Mouse (Mus musculus): ENCODE data around the gene Prr12.

The Prr12 gene

DNA sequence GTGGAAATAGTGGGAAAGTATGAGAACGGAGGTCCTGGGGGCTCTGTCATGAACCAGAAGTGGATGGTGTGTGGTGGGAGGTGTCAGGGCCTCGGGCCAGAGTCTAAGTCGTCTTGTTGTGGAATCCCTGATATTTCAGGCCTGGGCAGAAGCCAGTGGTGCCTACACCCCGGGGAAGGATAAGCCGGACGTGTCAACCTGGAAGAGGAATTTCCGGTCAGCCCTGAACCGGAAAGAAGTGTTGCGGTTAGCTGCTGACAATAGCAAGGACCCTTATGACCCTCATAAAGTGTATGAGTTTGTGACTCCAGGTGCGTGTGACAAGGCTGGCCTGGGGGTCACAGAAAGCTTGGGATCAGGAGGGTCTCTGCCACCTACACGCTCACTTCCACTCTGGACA is 52.9 kb downstream of the Prr12 start:
- WGBS, result 52% methylated on average over 11 of the region's 11 CpGs

GRCm38 (mm10) chr7:44998501-44998955 is 54.2 kb downstream of the Prr12 start, which contains the start of gene Bcl2l12:
Gene Bcl2l12, minus strand, starts transcription at chr7:44998712.
- 2% methylated on average over 18 of the region's 18 CpGs for WGBS

- 3% methylated on average over 15 of the region's 15 CpGs for WGBS
These were observed 54.7 kb downstream of the Prr12 start for GRCm38 (mm10) chr7:44997940-44998428.

GRCm38 (mm10) chr7:44997231-44997939 is 55.3 kb downstream of the Prr12 start, which contains the start of gene Irf3:
Gene Irf3, plus strand, starts transcription at chr7:44997648.
- under 1% methylated on average over 43 of the region's 43 CpGs for WGBS

- WGBS, result 16% methylated on average over 10 of the region's 10 CpGs
These were observed 56.0 kb downstream of the Prr12 start for GRCm38 (mm10) chr7:44996672-44997071.

- under 1% methylated on average over 29 of the region's 29 CpGs for WGBS
These were observed 65.6 kb downstream of the Prr12 start for GRCm38 (mm10) chr7:44986879-44987718.

GRCm38 (mm10) chr7:44986192-44986878 is 66.3 kb downstream of the Prr12 start, which contains the start of gene Prmt1:
Gene Prmt1, minus strand, starts transcription at chr7:44986568.
- 2% methylated on average over 42 of the region's 42 CpGs for WGBS

DNA sequence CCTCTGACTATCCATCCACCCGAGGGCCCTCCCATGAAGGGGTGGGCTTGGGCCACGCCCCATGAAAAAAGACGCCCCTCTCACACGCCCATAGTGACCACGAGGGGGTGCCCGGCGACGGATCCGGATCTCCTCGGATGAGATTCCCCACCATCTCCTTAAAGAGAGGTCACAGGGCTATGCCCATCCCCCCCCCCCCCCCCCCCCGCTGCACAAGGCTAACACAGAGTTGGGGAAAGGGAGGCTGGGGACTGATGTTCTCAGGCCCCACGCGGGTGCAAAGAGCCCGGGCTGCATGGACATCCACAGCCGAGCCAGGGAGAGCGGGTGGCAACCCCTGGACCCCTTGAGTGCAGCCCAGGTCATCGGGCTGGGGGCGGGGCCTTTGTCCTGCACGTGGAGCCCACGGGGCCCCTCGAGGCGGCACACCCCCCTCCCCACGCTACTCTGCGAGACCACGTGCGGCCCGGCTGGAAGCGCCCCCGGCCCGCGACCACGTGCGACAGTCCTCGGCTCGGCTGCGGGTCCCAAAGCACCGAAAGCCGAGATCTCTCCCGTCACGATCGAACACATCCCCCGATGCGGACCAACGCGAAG is 67.0 kb downstream of the Prr12 start:
- under 1% methylated on average over 44 of the region's 45 CpGs for WGBS

- WGBS, result 31% methylated on average over 3 of the region's 3 CpGs
These were observed 67.9 kb downstream of the Prr12 start for GRCm38 (mm10) chr7:44984833-44985164.

GRCm38 (mm10) chr7:44983944-44984832 is 68.5 kb downstream of the Prr12 start:
- 65% methylated on average over 7 of the region's 7 CpGs for WGBS

DNA sequence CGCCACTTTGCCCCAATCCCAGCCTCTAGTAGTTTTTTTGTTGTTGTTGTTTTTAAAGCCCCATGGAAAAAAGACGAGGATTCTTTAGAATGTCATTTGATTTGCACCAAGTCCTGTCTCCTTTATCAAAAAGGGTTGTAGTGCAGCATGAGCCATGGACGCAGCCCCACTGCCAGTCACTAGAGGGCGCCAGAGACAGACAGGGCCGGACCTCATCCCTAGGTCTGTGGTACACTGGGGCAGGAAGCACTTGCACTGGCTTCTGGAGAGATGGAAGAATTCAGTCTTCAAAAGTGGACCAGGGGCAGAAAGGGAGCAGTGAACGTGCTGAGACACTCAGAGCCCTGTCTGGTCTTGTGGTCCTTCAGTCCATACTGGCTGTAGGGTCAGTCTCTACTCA is 69.6 kb downstream of the Prr12 start:
- 26% methylated on average over 6 of the region's 6 CpGs for WGBS

- WGBS, result 95% methylated on average over 8 of the region's 8 CpGs
These were observed 71.1 kb downstream of the Prr12 start for GRCm38 (mm10) chr7:44981539-44981938.

GRCm38 (mm10) chr7:44978300-44978699 is 74.4 kb downstream of the Prr12 start:
- 91% methylated on average over 3 of the region's 3 CpGs for WGBS
